Mouse (Mus musculus) heart, postnatal 0 days (tissue): ENCODE data around the gene Mbd3.

Source experiments
- CTCF ChIP-seq: IDR thresholded peaks from 2 replicates; pipeline ENCODE4 v1.5.1; 2016; ENCODE audit warnings: antibody characterized with exemption, control low read depth, low read depth
- EP300 ChIP-seq: IDR thresholded peaks from 2 replicates; pipeline ENCODE4 v1.6.1; 2016; ENCODE audit warnings: antibody characterized with exemption, low read depth

GRCm38 (mm10) chr10:80385811-80386734 is 13.3 kb downstream of the Mbd3 start:
- TF ChIP-seq CTCF (no peak), EP300 (no peak)
